Mouse (Mus musculus) C2C12 (cell line): ENCODE measurements around the gene Mcrip2. TPM values are rescaled to one million over a fixed set of nuclear protein-coding genes. Genes with fewer than 3 reads are reported as not detected.
"Not testable (repeated sequence)": the region's sequence is repeated elsewhere in the genome, so short reads cannot be mapped to it uniquely, and the experiment has no call there.

Source experiments
- H3K27me3 ChIP-seq: one replicate; pipeline ENCODE4 v1.6.1; 2011; ENCODE audit not compliant: control insufficient read depth, insufficient read depth, insufficient read length
- H3K36me3 ChIP-seq: one replicate; pipeline ENCODE4 v1.6.1; 2011; ENCODE audit not compliant: control insufficient read depth, insufficient read depth
- H3K4me3 ChIP-seq: one replicate; pipeline ENCODE4 v1.5.1; 2011; ENCODE audit warnings: mild to moderate bottlenecking, control low read depth; ENCODE audit not compliant: poor library complexity, insufficient read depth, severe bottlenecking
- H3K79me2 ChIP-seq: one replicate; pipeline ENCODE4 v1.6.1; 2011; ENCODE audit not compliant: control insufficient read depth, insufficient read depth
- H3K79me3 ChIP-seq: one replicate; pipeline ENCODE4 v1.6.1; 2011; ENCODE audit warnings: low read depth, control low read depth
- H3ac ChIP-seq: one replicate; pipeline ENCODE3; 2011; ENCODE audit warnings: low read depth; ENCODE audit not compliant: control insufficient read depth, insufficient read length
- CEBPB ChIP-seq: IDR thresholded peaks from one replicate; pipeline ENCODE4 v1.6.1; 2011; ENCODE audit warnings: low read depth, mild to moderate bottlenecking, control low read depth, moderate library complexity
- CTCF ChIP-seq: IDR thresholded peaks from one replicate; pipeline ENCODE4 v1.5.1; 2011; ENCODE audit not compliant: control insufficient read depth, insufficient read depth, insufficient read length
- FOSL1 ChIP-seq: IDR thresholded peaks from one replicate; pipeline ENCODE4 v1.8.0; 2011; ENCODE audit warnings: mild to moderate bottlenecking, low read length; ENCODE audit not compliant: poor library complexity, insufficient read depth, severe bottlenecking
- MAX ChIP-seq: IDR thresholded peaks from one replicate; pipeline ENCODE4 v1.6.1; 2011; ENCODE audit warnings: mild to moderate bottlenecking, control low read depth
- MYOD1 ChIP-seq: IDR thresholded peaks from one replicate; pipeline ENCODE4 v1.6.1; 2011; ENCODE audit warnings: low read depth; ENCODE audit not compliant: control insufficient read depth, insufficient read length
- MYOG ChIP-seq: IDR thresholded peaks from one replicate; pipeline ENCODE4 v1.6.1; 2011; ENCODE audit not compliant: control insufficient read depth, insufficient read length; ENCODE audit errors: extremely low read depth
- USF1 ChIP-seq: IDR thresholded peaks from one replicate; pipeline ENCODE4 v1.6.1; 2011; ENCODE audit warnings: low read depth, mild to moderate bottlenecking, control low read depth, moderate library complexity
- polyA plus RNA-seq: library from polyadenylated mRNA; unstranded; fragments of >200 nt; fragmentation: generic; extraction: Trizol; gene quantifications from one replicate; pipeline ENCODE4 v1.2.1, GENCODE M21; 2012; ENCODE audit warnings: missing spikeins

Mcrip2 gene
- polyA plus RNA-seq, 1 experiment, result 36.3 TPM

- peaks cover 4% of the 10 kb centered on the region for H3K36me3 ChIP-seq
- peaks cover 8% of the 10 kb centered on the region for H3K79me2 ChIP-seq
- H3ac ChIP-seq, result peak overlapping the region; percentile 78
- peak overlapping the region; percentile 53 for H3K4me3 ChIP-seq
- no peaks in the 10 kb centered on the region for H3K27me3 ChIP-seq
- no peak for TF ChIP-seq CTCF
- no peak for TF ChIP-seq USF1
- TF ChIP-seq MYOG, result no peak
- peak; percentile 7 for TF ChIP-seq MAX
- no peak for TF ChIP-seq CEBPB
- TF ChIP-seq FOSL1, result no peak
- peak; percentile 57 for TF ChIP-seq MYOD1
- H3K79me3 ChIP-seq, result no peaks in the 10 kb centered on the region
Observed at GRCm38 (mm10) chr17:25875171-25876136, 6.9 kb upstream of the Mcrip2 start.

DNA sequence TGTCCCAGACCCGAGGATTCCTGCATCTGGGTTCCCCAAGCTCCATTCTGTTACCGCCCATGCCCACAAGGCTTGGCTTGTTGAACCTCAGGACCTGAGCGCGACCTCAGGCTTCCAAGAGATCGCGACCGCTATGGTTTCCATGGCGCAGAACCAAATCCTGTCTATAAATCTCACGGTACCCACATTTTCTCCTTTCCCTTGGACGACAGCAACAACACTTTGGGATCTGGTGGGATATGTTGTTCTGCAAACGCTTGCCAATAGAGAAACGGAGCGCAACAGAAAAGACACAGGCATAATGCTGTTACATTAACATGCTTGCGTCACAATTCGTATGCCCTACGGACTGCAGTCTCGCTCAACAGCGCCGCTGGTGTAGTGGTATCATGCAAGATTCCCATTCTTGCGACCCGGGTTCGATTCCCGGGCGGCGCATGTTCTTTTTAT is 6.2 kb upstream of the Mcrip2 start, which contains the start of gene Mettl26:
Gene Mettl26 (plus strand): TSS at position 354 of the 450 bp plus-strand sequence.
- Histone ChIP-seq H3K4me3 (peak within 1 kb of the TSS; percentile 53), H3K36me3 (peaks cover 4% of the 10 kb centered on the region), H3ac (peak within 1 kb of the TSS; percentile 78), H3K27me3 (no peaks in the 10 kb centered on the region), H3K79me3 (no peaks in the 10 kb centered on the region), H3K79me2 (peaks cover 8% of the 10 kb centered on the region)
- TF ChIP-seq CEBPB (no peak), MAX (no peak), MYOD1 (no peak), CTCF (no peak), USF1 (no peak), MYOG (no peak), FOSL1 (no peak)

- TF ChIP-seq MYOG, result no peak
- TF ChIP-seq FOSL1, result no peak
- no peak for TF ChIP-seq CEBPB
- TF ChIP-seq USF1, result no peak
- no peak for TF ChIP-seq MAX
- TF ChIP-seq CTCF, result no peak
- TF ChIP-seq MYOD1, result no peak
- Histone ChIP-seq H3ac (peak overlapping the region; percentile 67), H3K79me3 (no peaks in the 10 kb centered on the region), H3K36me3 (peaks cover 4% of the 10 kb centered on the region), H3K27me3 (no peaks in the 10 kb centered on the region), H3K4me3 (peak overlapping the region; percentile 53), H3K79me2 (peaks cover 8% of the 10 kb centered on the region)
Observed at GRCm38 (mm10) chr17:25874148-25874720, 5.7 kb upstream of the Mcrip2 start.

- peaks cover 8% of the 10 kb centered on the region for H3K79me2 ChIP-seq
- TF ChIP-seq MYOD1, result no peak
- TF ChIP-seq USF1, result no peak
- TF ChIP-seq CTCF, result no peak
- TF ChIP-seq MAX, result no peak
- no peak for TF ChIP-seq FOSL1
- no peak for TF ChIP-seq MYOG
- no peak for TF ChIP-seq CEBPB
- H3K36me3 ChIP-seq, result peaks cover 4% of the 10 kb centered on the region
- H3K4me3 ChIP-seq, result no peak overlapping the region
- H3ac ChIP-seq, result no peak overlapping the region
- H3K79me3 ChIP-seq, result no peaks in the 10 kb centered on the region
- no peaks in the 10 kb centered on the region for H3K27me3 ChIP-seq
Observed at GRCm38 (mm10) chr17:25873405-25874147, 5.0 kb upstream of the Mcrip2 start.

DNA sequence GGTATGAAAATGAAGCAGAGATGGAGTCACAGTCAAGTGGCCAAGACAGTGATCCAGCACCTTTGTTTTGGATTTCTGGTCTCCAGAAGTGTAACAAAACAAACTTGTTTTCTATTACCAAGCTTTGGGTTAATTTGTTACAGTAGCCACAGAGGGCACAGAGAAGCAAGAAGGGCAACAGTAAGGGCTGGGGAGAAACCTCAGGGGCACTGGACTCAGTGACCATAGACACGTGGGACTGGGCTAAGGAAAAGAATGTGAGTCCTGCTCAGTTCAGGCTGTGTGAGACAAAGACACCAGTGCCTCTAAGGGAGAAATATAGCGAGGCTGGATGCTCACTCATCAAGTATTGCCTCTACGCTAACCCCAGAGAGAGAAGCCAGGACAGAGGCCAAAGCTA is 4.1 kb upstream of the Mcrip2 start:
- Histone ChIP-seq H3K4me3 (no peak overlapping the region), H3K36me3 (no peaks in the 10 kb centered on the region)

DNA sequence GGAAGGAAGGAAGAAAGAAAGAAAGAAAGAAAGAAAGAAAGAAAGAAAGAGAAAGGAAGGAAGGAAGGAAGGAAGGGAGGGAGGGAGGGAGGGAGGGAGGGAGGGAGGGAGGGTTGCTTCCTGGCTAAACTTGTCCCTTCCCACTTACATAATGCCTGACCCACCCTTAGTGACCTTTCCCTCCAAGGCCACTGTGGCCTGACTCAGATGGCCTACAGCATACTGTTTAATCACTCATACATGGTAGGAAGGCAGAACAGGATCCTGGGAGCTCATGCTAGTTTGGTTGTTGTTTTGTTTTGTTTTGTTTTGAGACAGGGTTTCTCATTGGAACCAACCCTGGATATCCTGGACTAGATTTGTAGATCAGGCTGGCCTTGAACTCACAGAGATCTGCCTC is 3.0 kb upstream of the Mcrip2 start:
- not testable (repeated sequence) for H3K79me3 ChIP-seq, H3K4me3 ChIP-seq, H3K36me3 ChIP-seq, H3ac ChIP-seq, H3K27me3 ChIP-seq
- peaks cover 16% of the 10 kb centered on the region for H3K79me2 ChIP-seq

More for the DNA sequence above, 4.1 kb upstream of the Mcrip2 start:
- TF ChIP-seq USF1 (no peak), FOSL1 (no peak), CTCF (no peak), MYOG (no peak), CEBPB (no peak), MYOD1 (no peak)
- Histone ChIP-seq H3ac (no peak overlapping the region), H3K79me3 (no peaks in the 10 kb centered on the region), H3K79me2 (peaks cover 14% of the 10 kb centered on the region), H3K27me3 (no peaks in the 10 kb centered on the region)
